12 mouse cellular contexts compared by ENCODE assay signal in the genomic region with DNA sequence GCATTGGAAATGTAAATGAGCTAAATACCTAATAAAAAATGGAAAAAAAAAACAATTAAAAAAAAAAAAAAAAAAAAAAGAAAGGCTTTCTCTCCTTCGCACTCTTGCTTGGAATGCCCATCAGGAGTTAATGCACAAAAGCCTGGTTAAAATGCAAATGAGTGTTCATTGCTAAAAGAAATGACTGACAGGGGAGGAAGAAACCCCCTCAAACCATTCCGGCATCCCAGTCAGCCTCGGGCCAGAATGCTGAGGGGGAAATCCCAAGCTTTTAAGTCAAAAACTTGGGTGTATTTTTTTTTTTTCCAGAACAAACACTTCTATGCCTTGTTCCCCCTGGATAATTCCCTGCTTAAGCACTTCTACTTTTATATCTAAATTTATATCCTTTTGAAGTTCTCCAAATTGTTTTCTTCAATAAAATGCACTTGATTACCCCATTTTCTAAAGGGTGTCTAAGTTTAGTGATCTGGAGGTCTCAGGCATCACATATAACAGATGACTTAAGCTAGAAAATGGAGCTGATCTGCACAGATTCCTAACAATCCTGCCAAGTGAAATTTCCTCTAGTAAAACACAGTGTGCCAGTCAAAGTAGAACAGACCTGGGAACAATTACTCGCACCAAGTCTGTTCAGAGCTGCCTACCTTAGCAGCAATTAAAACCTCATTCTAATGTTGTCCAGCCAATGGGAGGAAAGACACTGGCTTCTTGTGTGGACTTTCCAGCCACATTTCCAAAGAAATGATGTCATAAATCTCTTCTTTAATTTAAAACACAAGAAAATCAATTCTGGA.
"Had no signal": no experiment of that assay in that cellular context is flagged by ENCODE, and none has a peak within 500 bp of the region (broad histone marks: within the 10 kb centered on the region; RNA-seq: fewer than 3 reads in every experiment).

No protein-coding gene starts in this region.

- H3K9me3 ChIP-seq: limb, embryonic 12.5 days; midbrain, embryonic 12.5 days; neural tube, embryonic 15.5 days had no signal

- H3K4me3 ChIP-seq: left cerebral cortex, adult 2 months; limb, embryonic 12.5 days; midbrain, embryonic 12.5 days; myocyte; neural tube, embryonic 15.5 days had no signal

- H3K27ac ChIP-seq: left cerebral cortex, adult 2 months; limb, embryonic 12.5 days; liver, embryonic 14.5 days; midbrain, embryonic 12.5 days; neural tube, embryonic 15.5 days had no signal

- H3K4me1 ChIP-seq: limb, embryonic 12.5 days; midbrain, embryonic 12.5 days; neural tube, embryonic 15.5 days had no signal

- DNase-seq: kidney, postnatal 10 days; kidney, postnatal 4 days; lung, adult 18-20 months; right cerebral cortex, adult 18-20 months; right cerebral cortex, postnatal 25 days; thymus, postnatal 4 days had no signal

- H3K4me2 ChIP-seq: limb, embryonic 12.5 days; midbrain, embryonic 12.5 days; neural tube, embryonic 15.5 days had no signal

- H3K9ac ChIP-seq: limb, embryonic 12.5 days; liver, embryonic 14.5 days; midbrain, embryonic 12.5 days; neural tube, embryonic 15.5 days had no signal

- H3K36me3 ChIP-seq: limb, embryonic 12.5 days; midbrain, embryonic 12.5 days; neural tube, embryonic 15.5 days had no signal

- H3K27me3 ChIP-seq: limb, embryonic 12.5 days; midbrain, embryonic 12.5 days; neural tube, embryonic 15.5 days had no signal
